Mouse (Mus musculus): Measurements from ENCODE around the gene Trim63. TPM values are rescaled to one million over a fixed set of nuclear protein-coding genes. Genes with fewer than 3 reads are reported as not detected.
"Not testable (repeated sequence)": the region's sequence is repeated elsewhere in the genome, so short reads cannot be mapped to it uniquely, and the experiment has no call there.

The Trim63 gene
- polyA plus RNA-seq, 1 experiment from 2014 or later: 0.34 TPM

DNA sequence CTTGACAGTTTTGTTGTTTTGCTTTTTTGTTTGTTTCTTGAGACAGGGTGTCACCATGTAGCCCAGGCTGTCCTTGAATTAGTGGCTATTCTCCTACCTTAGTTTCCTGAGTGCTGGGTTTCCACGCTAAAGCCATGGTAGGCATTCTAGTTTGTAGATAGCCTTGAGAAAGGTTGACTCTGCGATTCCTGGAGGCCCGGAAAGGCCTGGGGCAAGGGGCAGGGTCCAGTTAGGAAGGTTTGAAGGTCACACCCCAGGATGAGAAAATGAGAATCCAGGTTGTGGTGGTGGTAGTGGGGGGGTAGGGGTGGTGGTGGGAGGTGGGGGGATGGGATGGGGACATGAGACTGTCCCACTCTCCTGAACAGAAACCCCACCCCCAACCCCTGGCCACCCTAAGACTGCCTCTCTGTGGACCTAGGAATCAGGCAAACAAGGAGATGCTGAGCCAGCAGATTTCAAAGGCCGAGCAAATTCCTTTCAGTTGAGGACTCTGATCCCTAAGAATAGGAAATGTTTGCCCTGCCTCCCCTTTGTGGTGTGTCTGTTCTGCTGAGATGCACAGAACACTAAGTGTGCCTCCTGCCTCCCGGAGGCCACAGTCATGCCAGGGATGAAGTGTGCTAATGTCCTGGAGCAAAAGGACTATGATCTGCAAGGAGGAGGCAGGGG lies 12.1 kb downstream of the Trim63 start:
- Histone ChIP-seq H3K27ac (replicated peaks) (0 out of 2 replicates have a peak overlapping the region, but pooled peaks have one; percentile 4), H3K9me3 (no peaks in the 10 kb centered on the region), H3K4me3 (no peak overlapping the region), H3K27me3 (replicated peaks; ENCODE audit: low read depth, poor library complexity, severe bottlenecking) (no peaks in the 10 kb centered on the region), H3K36me3 (replicated peaks) (no peaks in the 10 kb centered on the region), H3K4me1 (peaks cover 14% of the 10 kb centered on the region)
- 62% methylated on average over 5 of the region's 5 CpGs for WGBS
- no peak for DNase-seq (ENCODE audit: low spot score)

GRCm38 (mm10) chr4:134328151-134328550 lies 13.2 kb downstream of the Trim63 start:
- no peaks in the 10 kb centered on the region for H3K36me3 ChIP-seq (replicated peaks)
- H3K4me3 ChIP-seq: no peak overlapping the region
- no peak overlapping the region for H3K27ac ChIP-seq (replicated peaks)
- no peak for DNase-seq (ENCODE audit: low spot score)
- H3K27me3 ChIP-seq (replicated peaks; ENCODE audit: low read depth, poor library complexity, severe bottlenecking): no peaks in the 10 kb centered on the region
- H3K9me3 ChIP-seq: no peaks in the 10 kb centered on the region
- peaks cover 14% of the 10 kb centered on the region for H3K4me1 ChIP-seq
- 57% methylated on average over 8 of the region's 8 CpGs for WGBS

DNA sequence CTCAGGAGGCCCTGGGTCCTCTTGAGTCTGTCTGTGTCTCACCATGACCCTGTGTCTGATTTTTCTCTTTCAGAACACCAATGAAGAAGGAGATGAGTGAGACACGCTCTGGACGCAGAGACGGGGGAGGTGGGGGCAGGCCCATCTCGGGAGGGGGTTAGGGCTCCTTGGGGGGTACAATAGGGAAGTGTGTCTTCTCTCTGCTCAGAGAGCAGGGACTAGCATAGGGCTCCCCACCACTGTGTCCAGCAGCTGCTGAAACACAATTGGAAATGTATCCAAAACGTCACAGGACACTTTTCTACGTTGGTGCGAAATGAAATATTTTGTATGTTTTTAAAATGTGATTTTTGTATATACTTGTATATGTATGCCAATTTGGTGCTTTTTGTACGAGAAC lies 13.9 kb downstream of the Trim63 start:
- peaks cover 14% of the 10 kb centered on the region for H3K4me1 ChIP-seq
- no peak for DNase-seq (ENCODE audit: low spot score)
- H3K4me3 ChIP-seq: no peak overlapping the region
- no peak overlapping the region for H3K27ac ChIP-seq (replicated peaks)
- H3K27me3 ChIP-seq (replicated peaks; ENCODE audit: low read depth, poor library complexity, severe bottlenecking): no peaks in the 10 kb centered on the region
- no peaks in the 10 kb centered on the region for H3K9me3 ChIP-seq
- 85% methylated on average over 8 of the region's 8 CpGs for WGBS
- H3K36me3 ChIP-seq (replicated peaks): no peaks in the 10 kb centered on the region

GRCm38 (mm10) chr4:134330281-134330680 lies 15.4 kb downstream of the Trim63 start:
- DNase-seq (ENCODE audit: low spot score): no peak
- H3K27me3 ChIP-seq (replicated peaks; ENCODE audit: low read depth, poor library complexity, severe bottlenecking): no peaks in the 10 kb centered on the region
- H3K9me3 ChIP-seq: no peaks in the 10 kb centered on the region
- H3K4me3 ChIP-seq: no peak overlapping the region
- H3K4me1 ChIP-seq: peaks cover 14% of the 10 kb centered on the region
- H3K36me3 ChIP-seq (replicated peaks): no peaks in the 10 kb centered on the region
- WGBS: 70% methylated on average over 5 of the region's 5 CpGs
- H3K27ac ChIP-seq (replicated peaks): no peak overlapping the region

GRCm38 (mm10) chr4:134341231-134341630 lies 26.3 kb downstream of the Trim63 start:
- peaks cover 17% of the 10 kb centered on the region for H3K4me1 ChIP-seq
- peaks cover 10% of the 10 kb centered on the region; the same call in 1 of the 2 replicates for H3K9me3 ChIP-seq
- not testable (repeated sequence) for H3K36me3 ChIP-seq (replicated peaks); H3K4me3 ChIP-seq; H3K27ac ChIP-seq (replicated peaks); DNase-seq (ENCODE audit: low spot score)
- WGBS: 68% methylated on average over 6 of the region's 6 CpGs
- peaks cover 61% of the 10 kb centered on the region for H3K27me3 ChIP-seq (replicated peaks; ENCODE audit: low read depth, poor library complexity, severe bottlenecking)

DNA sequence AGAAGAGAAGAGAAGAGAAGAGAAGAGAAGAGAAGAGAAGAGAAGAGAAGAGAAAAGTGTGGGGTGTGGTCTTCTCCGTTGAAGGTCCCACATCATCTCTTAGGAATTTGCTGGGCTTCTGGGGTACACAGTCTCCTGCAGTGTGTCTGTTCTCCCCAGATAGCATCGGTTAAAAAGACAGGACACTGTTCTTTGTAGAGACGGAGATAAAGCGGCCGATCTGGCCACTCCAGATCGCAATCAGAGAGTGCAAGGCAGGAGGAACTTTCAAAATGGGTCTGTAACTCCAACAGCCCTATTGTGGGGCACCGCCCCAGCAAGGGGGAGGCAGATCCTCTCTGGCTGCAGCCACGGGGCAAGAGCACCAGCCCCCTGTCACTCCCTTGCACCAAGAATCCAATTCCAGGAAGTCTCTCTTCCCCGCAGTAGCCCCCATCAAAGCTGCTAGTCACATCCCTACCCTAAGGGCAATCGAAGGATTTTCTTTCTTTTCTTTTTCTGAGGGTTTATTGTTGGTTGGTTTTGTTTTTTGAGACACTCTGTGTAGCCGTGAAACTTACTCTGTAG lies 27.4 kb downstream of the Trim63 start:
- H3K4me1 ChIP-seq: peaks cover 17% of the 10 kb centered on the region
- H3K4me3 ChIP-seq: peak overlapping the region; percentile 51; the same call in 1 of the 2 replicates
- peaks cover 10% of the 10 kb centered on the region; the same call in 1 of the 2 replicates for H3K9me3 ChIP-seq
- H3K27me3 ChIP-seq (replicated peaks; ENCODE audit: low read depth, poor library complexity, severe bottlenecking): peaks cover 71% of the 10 kb centered on the region
- no peak overlapping the region for H3K27ac ChIP-seq (replicated peaks)
- no peaks in the 10 kb centered on the region for H3K36me3 ChIP-seq (replicated peaks)
- WGBS: 30% methylated on average over 11 of the region's 11 CpGs
- no peak for DNase-seq (ENCODE audit: low spot score)

DNA sequence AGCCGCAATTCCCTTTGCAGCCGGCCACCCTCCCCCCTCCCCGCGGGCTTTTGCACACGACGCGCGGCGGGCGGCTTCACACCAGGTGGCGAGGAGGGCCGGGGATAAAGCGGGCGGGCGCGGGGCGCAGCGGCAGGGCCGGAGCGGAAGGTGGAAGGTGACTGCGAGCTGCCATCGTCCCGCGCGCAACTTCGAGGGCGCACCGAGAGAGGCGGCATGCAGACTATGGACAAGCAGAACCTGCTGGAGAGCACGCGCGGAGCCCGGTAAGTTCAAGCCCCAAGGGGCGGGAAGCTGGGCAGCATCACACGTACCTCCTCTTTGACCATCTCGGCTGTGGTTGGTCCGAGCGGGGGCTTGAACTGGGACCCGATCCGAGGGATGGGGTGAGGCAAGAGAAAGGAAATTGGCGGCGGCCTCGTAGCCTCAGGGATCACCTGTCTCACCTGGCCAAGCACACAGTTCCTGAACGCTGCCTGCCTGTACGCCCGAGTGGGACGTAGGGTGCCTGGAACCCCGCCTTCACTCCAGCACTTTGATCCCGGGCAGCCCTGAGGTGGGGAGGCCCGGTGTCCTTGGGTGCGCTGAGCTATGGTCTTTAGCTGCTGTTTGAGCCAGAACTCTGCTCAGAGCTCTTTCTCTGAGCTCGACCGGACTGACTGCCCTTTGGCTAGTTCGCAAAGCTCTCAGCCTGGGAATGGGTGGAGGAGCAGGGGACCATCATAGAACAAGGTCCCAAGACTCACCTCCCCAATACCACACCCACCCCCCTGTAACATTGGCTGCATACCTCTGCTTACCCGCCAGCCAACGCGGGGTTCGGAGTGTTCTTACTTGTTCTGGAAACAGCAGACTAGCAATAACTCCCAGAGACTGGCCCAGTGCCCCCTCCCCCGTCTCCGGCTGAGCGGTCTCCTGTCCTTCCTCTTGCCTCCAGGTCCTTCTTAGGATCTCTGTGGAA lies 28.4 kb downstream of the Trim63 start, which contains the start of gene Slc30a2:
Gene Slc30a2, plus strand, starts transcription at position 111 of the 961 bp plus-strand sequence.
- WGBS: 2% methylated on average over 61 of the region's 61 CpGs
- Histone ChIP-seq H3K27me3 (replicated peaks; ENCODE audit: low read depth, poor library complexity, severe bottlenecking) (peaks cover 72% of the 10 kb centered on the region), H3K9me3 (peaks cover 5% of the 10 kb centered on the region; the same call in 1 of the 2 replicates), H3K27ac (replicated peaks) (no peak within 1 kb of the TSS), H3K36me3 (replicated peaks) (no peaks in the 10 kb centered on the region), H3K4me1 (peaks cover 19% of the 10 kb centered on the region), H3K4me3 (peak within 1 kb of the TSS; percentile 51)
- DNase-seq (ENCODE audit: low spot score): peak; percentile 61

GRCm38 (mm10) chr4:134344620-134345019 lies 29.7 kb downstream of the Trim63 start:
- H3K9me3 ChIP-seq: peaks cover 4% of the 10 kb centered on the region; the same call in 1 of the 2 replicates
- DNase-seq (ENCODE audit: low spot score): no peak
- H3K36me3 ChIP-seq (replicated peaks): no peaks in the 10 kb centered on the region
- 34% methylated on average over 3 of the region's 3 CpGs for WGBS
- H3K27ac ChIP-seq (replicated peaks): no peak overlapping the region
- no peak overlapping the region for H3K4me3 ChIP-seq
- H3K27me3 ChIP-seq (replicated peaks; ENCODE audit: low read depth, poor library complexity, severe bottlenecking): peaks cover 72% of the 10 kb centered on the region
- H3K4me1 ChIP-seq: peaks cover 20% of the 10 kb centered on the region

DNA sequence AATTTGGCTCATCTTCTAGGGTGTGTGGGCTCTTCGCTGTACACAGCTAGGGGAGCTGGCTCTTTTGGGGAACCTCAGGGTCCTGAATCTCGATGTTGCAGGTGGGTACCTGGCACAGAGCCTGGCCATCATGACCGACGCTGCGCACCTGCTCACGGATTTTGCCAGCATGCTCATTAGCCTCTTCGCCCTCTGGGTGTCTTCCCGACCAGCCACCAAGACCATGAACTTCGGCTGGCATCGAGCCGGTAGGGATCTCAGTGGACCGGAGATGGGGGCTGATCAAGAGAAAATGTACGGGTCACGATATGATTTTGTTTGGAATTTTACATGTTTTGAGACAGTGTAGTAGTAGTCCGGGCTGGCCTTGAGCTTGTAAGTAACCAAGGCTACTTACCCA lies 30.9 kb downstream of the Trim63 start:
- H3K36me3 ChIP-seq (replicated peaks): no peaks in the 10 kb centered on the region
- DNase-seq (ENCODE audit: low spot score): no peak
- no peak overlapping the region for H3K4me3 ChIP-seq
- peaks cover 20% of the 10 kb centered on the region for H3K4me1 ChIP-seq
- no peak overlapping the region for H3K27ac ChIP-seq (replicated peaks)
- 90% methylated on average over 15 of the region's 15 CpGs for WGBS
- peaks cover 4% of the 10 kb centered on the region; the same call in 1 of the 2 replicates for H3K9me3 ChIP-seq
- H3K27me3 ChIP-seq (replicated peaks; ENCODE audit: low read depth, poor library complexity, severe bottlenecking): peaks cover 65% of the 10 kb centered on the region

- H3K27me3 ChIP-seq (replicated peaks; ENCODE audit: low read depth, poor library complexity, severe bottlenecking): peaks cover 47% of the 10 kb centered on the region
Measured at GRCm38 (mm10) chr4:134348078-134348477, 33.2 kb downstream of the Trim63 start.

GRCm38 (mm10) chr4:134348545-134348944 lies 33.6 kb downstream of the Trim63 start:
- Histone ChIP-seq H3K4me1 (peaks cover 24% of the 10 kb centered on the region), H3K9me3 (no peaks in the 10 kb centered on the region), H3K27me3 (replicated peaks; ENCODE audit: low read depth, poor library complexity, severe bottlenecking) (peaks cover 42% of the 10 kb centered on the region), H3K27ac (replicated peaks) (no peak overlapping the region), H3K4me3 (no peak overlapping the region), H3K36me3 (replicated peaks) (no peaks in the 10 kb centered on the region)
- 88% methylated on average over 5 of the region's 5 CpGs for WGBS
- no peak for DNase-seq (ENCODE audit: low spot score)

More at GRCm38 (mm10) chr4:134348078-134348477, 33.2 kb downstream of the Trim63 start:
- WGBS: 77% methylated on average over 11 of the region's 11 CpGs
- no peaks in the 10 kb centered on the region for H3K36me3 ChIP-seq (replicated peaks)
- H3K4me3 ChIP-seq: no peak overlapping the region
- no peaks in the 10 kb centered on the region for H3K9me3 ChIP-seq
- peaks cover 29% of the 10 kb centered on the region for H3K4me1 ChIP-seq
- no peak for DNase-seq (ENCODE audit: low spot score)
- H3K27ac ChIP-seq (replicated peaks): no peak overlapping the region

GRCm38 (mm10) chr4:134349829-134350228 lies 34.9 kb downstream of the Trim63 start:
- 89% methylated on average over 7 of the region's 7 CpGs for WGBS
- H3K9me3 ChIP-seq: no peaks in the 10 kb centered on the region
- peaks cover 29% of the 10 kb centered on the region for H3K27me3 ChIP-seq (replicated peaks; ENCODE audit: low read depth, poor library complexity, severe bottlenecking)
- DNase-seq (ENCODE audit: low spot score): no peak
- peaks cover 20% of the 10 kb centered on the region for H3K4me1 ChIP-seq
- H3K4me3 ChIP-seq: no peak overlapping the region
- no peaks in the 10 kb centered on the region for H3K36me3 ChIP-seq (replicated peaks)
- no peak overlapping the region for H3K27ac ChIP-seq (replicated peaks)
